Mouse (Mus musculus): ENCODE measurements around the gene Phlpp2. TPM values are rescaled to one million over a fixed set of nuclear protein-coding genes. Genes with fewer than 3 reads are reported as not detected.
"Not testable (repeated sequence)": the region's sequence is repeated elsewhere in the genome, so short reads cannot be mapped to it uniquely, and the experiment has no call there.

Phlpp2 gene
- 1 to 10 TPM; 4.9 to 6.4 TPM for total RNA-seq (2021)
- long read RNA-seq, experiment 1, result 0 reads
- long read RNA-seq, experiment 2, partial matches to known transcripts, result 0 of 1 reads
- long read RNA-seq, experiment 2, other reads (novel, unspliced or antisense), result 1 of 1 reads

- intact Hi-C loops (cut with DNase I), result loop anchor here (5.0 kb wide), 1 partner anchor 91 kb away; the partner anchor contains the start of gene Ap1g1
Observed at GRCm38 (mm10) chr8:109868003-109868679, at the start of gene Phlpp2. Gene Phlpp2, plus strand, starts transcription at chr8:109868542.

GRCm38 (mm10) chr8:109823561-109823960 is 44.8 kb upstream of the Phlpp2 start:
- intact Hi-C loops (cut with DNase I), result loop anchor here (5.0 kb wide), 1 partner anchor 41 kb away; no protein-coding TSS in a partner anchor
- DNase-seq, result no peak

More at GRCm38 (mm10) chr8:109868003-109868679, at the start of gene Phlpp2:
- DNase-seq, result peak; percentile 98 to 99

- intact Hi-C loops (cut with DNase I), result no loop called here
- DNase-seq, result no peak
Observed at GRCm38 (mm10) chr8:109839822-109840221, 28.5 kb upstream of the Phlpp2 start.

- intact Hi-C loops (cut with DNase I), result no loop called here
- DNase-seq, result no peak
Observed at GRCm38 (mm10) chr8:109842468-109842867, 25.9 kb upstream of the Phlpp2 start.

GRCm38 (mm10) chr8:109847866-109848265 is 20.5 kb upstream of the Phlpp2 start:
- intact Hi-C loops (cut with DNase I), result no loop called here
- no peak for DNase-seq

GRCm38 (mm10) chr8:109848981-109849380 is 19.4 kb upstream of the Phlpp2 start:
- intact Hi-C loops (cut with DNase I), result no loop called here
- DNase-seq, result no peak

- DNase-seq, result peak; percentile 48 to 73
- intact Hi-C loops (cut with DNase I), result loop anchor here (2.0 kb wide), 1 partner anchor 63 kb away; no protein-coding TSS in a partner anchor
Observed at GRCm38 (mm10) chr8:109853423-109853822, 14.9 kb upstream of the Phlpp2 start.

GRCm38 (mm10) chr8:109854522-109854921 is 13.8 kb upstream of the Phlpp2 start:
- intact Hi-C loops (cut with DNase I), result no loop called here
- no peak for DNase-seq

GRCm38 (mm10) chr8:109855451-109855850 is 12.9 kb upstream of the Phlpp2 start:
- intact Hi-C loops (cut with DNase I), result no loop called here
- DNase-seq, result no peak

- intact Hi-C loops (cut with DNase I), result no loop called here
- peak; percentile 21 to 34 for DNase-seq
Observed at GRCm38 (mm10) chr8:109863398-109863797, 4.9 kb upstream of the Phlpp2 start.

- no peak for DNase-seq
- intact Hi-C loops (cut with DNase I), result loop anchor here (5.0 kb wide), 1 partner anchor 87 kb away; the partner anchor contains the start of gene Ap1g1
Observed at GRCm38 (mm10) chr8:109864798-109865197, 3.5 kb upstream of the Phlpp2 start.

GRCm38 (mm10) chr8:109865536-109865935 is 2.8 kb upstream of the Phlpp2 start:
- intact Hi-C loops (cut with DNase I), result loop anchor here (5.0 kb wide), 1 partner anchor 88 kb away; the partner anchor contains the start of gene Ap1g1
- no peak for DNase-seq

GRCm38 (mm10) chr8:109866690-109867089 is 1.7 kb upstream of the Phlpp2 start:
- DNase-seq, result no peak
- intact Hi-C loops (cut with DNase I), result loop anchor here (5.0 kb wide), 1 partner anchor 89 kb away; the partner anchor contains the start of gene Ap1g1

GRCm38 (mm10) chr8:109868680-109869361 is 479 bp downstream of the Phlpp2 start:
- DNase-seq, result no peak
- intact Hi-C loops (cut with DNase I), result loop anchor here (5.0 kb wide), 1 partner anchor 92 kb away; the partner anchor contains the start of gene Ap1g1

- intact Hi-C loops (cut with DNase I), result loop anchor here (10.0 kb wide), 1 partner anchor 204 kb away; the partner anchor contains the start of gene Zfp612
- DNase-seq, result no peak
Observed at GRCm38 (mm10) chr8:109871056-109871455, 2.7 kb downstream of the Phlpp2 start.

GRCm38 (mm10) chr8:109873800-109874199 is 5.5 kb downstream of the Phlpp2 start:
- intact Hi-C loops (cut with DNase I), result loop anchor here (10.0 kb wide), 1 partner anchor 201 kb away; the partner anchor contains the start of gene Zfp612
- not testable (repeated sequence) for DNase-seq

- intact Hi-C loops (cut with DNase I), result no loop called here
- DNase-seq, result peak in 1 of 2 experiments; percentile 4
Observed at GRCm38 (mm10) chr8:109880012-109880662, 11.8 kb downstream of the Phlpp2 start.

GRCm38 (mm10) chr8:109885294-109885693 is 17.0 kb downstream of the Phlpp2 start:
- DNase-seq, result no peak
- intact Hi-C loops (cut with DNase I), result no loop called here

- DNase-seq, result no peak
- intact Hi-C loops (cut with DNase I), result no loop called here
Observed at GRCm38 (mm10) chr8:109889211-109889610, 20.9 kb downstream of the Phlpp2 start.

GRCm38 (mm10) chr8:109890794-109891585 is 22.6 kb downstream of the Phlpp2 start:
- intact Hi-C loops (cut with DNase I), result no loop called here
- no peak for DNase-seq

Measured in heart, postnatal 14 days (tissue).